Mouse (Mus musculus) G1E (cell line): Measurements from ENCODE around the gene Cd44. TPM values are rescaled to one million over a fixed set of nuclear protein-coding genes. Genes with fewer than 3 reads are reported as not detected.

Source experiments
- ATAC-seq: 2 replicates; pipeline ENCODE4 v1.8.0; 2016; ENCODE audit warnings: mild to moderate bottlenecking; ENCODE audit not compliant: insufficient number of reproducible peaks, poor library complexity, low FRiP score, severe bottlenecking; ENCODE audit errors: extremely low read depth
- DNase-seq: peaks from one replicate; pipeline ENCODE4 v3.0.0; 2012; ENCODE audit warnings: low spot score
- H3K27me3 ChIP-seq: 2 replicates; pipeline ENCODE4 v1.6.1; 2012; ENCODE audit warnings: mild to moderate bottlenecking, low read length, inconsistent platforms; ENCODE audit not compliant: insufficient read depth
- H3K36me3 ChIP-seq: replicated peaks from 2 replicates; pipeline ENCODE3; 2012; ENCODE audit warnings: mild to moderate bottlenecking, inconsistent platforms
- H3K4me1 ChIP-seq: 2 replicates; pipeline ENCODE4 v1.6.1; 2012; ENCODE audit warnings: low read depth, low read length, inconsistent platforms, mixed read lengths; ENCODE audit not compliant: insufficient read depth
- H3K4me3 ChIP-seq: 2 replicates; pipeline ENCODE4 v1.5.1; 2012; ENCODE audit warnings: low read depth, mild to moderate bottlenecking, inconsistent platforms, low read length, moderate library complexity, mixed read lengths
- H3K9me3 ChIP-seq: replicated peaks from 2 replicates; pipeline ENCODE4 v1.6.1; 2012; ENCODE audit warnings: inconsistent platforms
- CTCF ChIP-seq: IDR thresholded peaks from 2 replicates; pipeline ENCODE4 v1.5.1; 2012; ENCODE audit warnings: low read depth, low read length, inconsistent platforms, mixed read lengths
- GATA1 ChIP-seq: IDR thresholded peaks from 2 replicates; pipeline ENCODE4 v1.6.1; 2012; ENCODE audit warnings: borderline replicate concordance, low read length, inconsistent platforms, mixed read lengths
- GATA2 ChIP-seq: IDR thresholded peaks from 2 replicates; pipeline ENCODE4 v1.6.1; 2012; ENCODE audit warnings: low read depth, low read length, inconsistent platforms, borderline replicate concordance
- POLR2AphosphoS5 ChIP-seq: IDR thresholded peaks from 2 replicates; pipeline ENCODE4 v1.6.1; 2012; ENCODE audit warnings: low read depth, low read length, inconsistent platforms; ENCODE audit not compliant: insufficient replicate concordance
- TAL1 ChIP-seq: conservative IDR thresholded peaks from 2 replicates; pipeline ENCODE4 v1.6.1; 2012; ENCODE audit warnings: low read depth, low read length, inconsistent platforms, mixed read lengths
- polyA plus RNA-seq: library from polyadenylated mRNA; stranded (reverse); fragments of >175 nt; gene quantifications from 2 replicates; pipeline ENCODE4 v1.2.3, GENCODE M21; 2012
- total RNA-seq, 2 experiments: library from RNA; stranded (forward) in 1 of 2; stranded (reverse) in 1 of 2; fragments of 200-1000 nt in 1 of 2; fragments of >200 nt in 1 of 2; fragmentation: Nextera tagmentation in 1 of 2; gene quantifications; 2 replicates each; pipeline ENCODE4 v1.2.3; 2014 to 2017

Cd44 gene
- total and polyA plus RNA-seq, 3 experiments: 5.5 to 79.2 (median 39.8) TPM

- DNase-seq (no peak), ATAC-seq (no peak)
- no peaks in the 10 kb centered on the region for H3K27me3 ChIP-seq
- TF ChIP-seq GATA2 (no peak), CTCF (no peak), POLR2AphosphoS5 (no peak), TAL1 (no peak), GATA1 (no peak)
- H3K4me3 ChIP-seq: no peak overlapping the region
- H3K36me3 ChIP-seq: peaks cover 67% of the 10 kb centered on the region
- H3K4me1 ChIP-seq: peaks cover 29% of the 10 kb centered on the region
- H3K9me3 ChIP-seq: no peaks in the 10 kb centered on the region
Measured at GRCm38 (mm10) chr2:102863583-102863982, 37.9 kb downstream of the Cd44 start.

- DNase-seq (no peak), ATAC-seq (no peak)
- Histone ChIP-seq H3K9me3 (no peaks in the 10 kb centered on the region), H3K27me3 (no peaks in the 10 kb centered on the region), H3K4me1 (peaks cover 25% of the 10 kb centered on the region), H3K4me3 (no peak overlapping the region), H3K36me3 (peaks cover 74% of the 10 kb centered on the region)
- TF ChIP-seq CTCF (no peak), GATA2 (no peak), GATA1 (no peak), POLR2AphosphoS5 (no peak), TAL1 (no peak)
Measured at GRCm38 (mm10) chr2:102862706-102863105, 38.8 kb downstream of the Cd44 start.

GRCm38 (mm10) chr2:102858271-102858670, 43.2 kb downstream of the Cd44 start:
- Histone ChIP-seq H3K36me3 (peaks cover 88% of the 10 kb centered on the region), H3K9me3 (no peaks in the 10 kb centered on the region), H3K4me1 (no peaks in the 10 kb centered on the region), H3K27me3 (no peaks in the 10 kb centered on the region), H3K4me3 (no peak overlapping the region)
- TF ChIP-seq CTCF (no peak), GATA1 (no peak), TAL1 (no peak), POLR2AphosphoS5 (no peak), GATA2 (no peak)
- DNase-seq (no peak), ATAC-seq (no peak)

GRCm38 (mm10) chr2:102853297-102853696, 48.2 kb downstream of the Cd44 start:
- no peaks in the 10 kb centered on the region for H3K9me3 ChIP-seq
- ATAC-seq (no peak), DNase-seq (no peak)
- H3K4me3 ChIP-seq: no peak overlapping the region
- no peaks in the 10 kb centered on the region for H3K27me3 ChIP-seq
- TF ChIP-seq CTCF: no peak
- no peak for TF ChIP-seq GATA1
- no peak for TF ChIP-seq TAL1
- no peak for TF ChIP-seq POLR2AphosphoS5
- TF ChIP-seq GATA2: no peak
- H3K4me1 ChIP-seq: peaks cover 46% of the 10 kb centered on the region
- peaks cover 92% of the 10 kb centered on the region for H3K36me3 ChIP-seq

GRCm38 (mm10) chr2:102851936-102852477, 49.5 kb downstream of the Cd44 start:
- no peak for TF ChIP-seq POLR2AphosphoS5
- TF ChIP-seq GATA1: no peak
- no peak for TF ChIP-seq TAL1
- no peak for TF ChIP-seq CTCF
- TF ChIP-seq GATA2: no peak
- ATAC-seq (peak; percentile 12; the same call in 1 of the 2 replicates), DNase-seq (no peak)
- no peak overlapping the region for H3K4me3 ChIP-seq
- peaks cover 88% of the 10 kb centered on the region for H3K36me3 ChIP-seq
- H3K4me1 ChIP-seq: peaks cover 52% of the 10 kb centered on the region
- no peaks in the 10 kb centered on the region for H3K27me3 ChIP-seq
- H3K9me3 ChIP-seq: no peaks in the 10 kb centered on the region

- H3K4me3 ChIP-seq: no peak overlapping the region
- H3K36me3 ChIP-seq: peaks cover 89% of the 10 kb centered on the region
- peaks cover 52% of the 10 kb centered on the region for H3K4me1 ChIP-seq
- no peaks in the 10 kb centered on the region for H3K27me3 ChIP-seq
- ATAC-seq (no peak), DNase-seq (no peak)
- H3K9me3 ChIP-seq: no peaks in the 10 kb centered on the region
- TF ChIP-seq CTCF (no peak), GATA2 (no peak), TAL1 (no peak), GATA1 (no peak), POLR2AphosphoS5 (no peak)
Measured at GRCm38 (mm10) chr2:102850026-102850425, 51.4 kb downstream of the Cd44 start.

GRCm38 (mm10) chr2:102848811-102849433, 52.5 kb downstream of the Cd44 start:
- peak; percentile 45; the same call in 1 of the 2 replicates for ATAC-seq
- Histone ChIP-seq H3K4me3 (no peak overlapping the region), H3K36me3 (peaks cover 88% of the 10 kb centered on the region), H3K27me3 (no peaks in the 10 kb centered on the region), H3K4me1 (peaks cover 54% of the 10 kb centered on the region), H3K9me3 (no peaks in the 10 kb centered on the region)
- DNase-seq: no peak
- no peak for TF ChIP-seq TAL1
- TF ChIP-seq POLR2AphosphoS5: no peak
- no peak for TF ChIP-seq CTCF
